Mouse (Mus musculus): ENCODE results near the gene Eef1akmt3. TPM values are rescaled to one million over a fixed set of nuclear protein-coding genes. Genes with fewer than 3 reads are reported as not detected.

Gene Eef1akmt3
- total and polyA plus RNA-seq, 2 experiments: 0.09 TPM; not detected in 1

- Histone ChIP-seq H3K4me3 (ENCODE audit: insufficient read depth, low read depth, low read length) (no peak within 1 kb of the TSS), H3K36me3 (ENCODE audit: control insufficient read depth, insufficient read depth, low read length) (no peaks in the 10 kb centered on the region), H3K79me2 (ENCODE audit: control insufficient read depth, insufficient read depth, low read length) (no peaks in the 10 kb centered on the region), H3K9ac (ENCODE audit: low read depth, low read length) (no peak within 1 kb of the TSS), H3K27me3 (ENCODE audit: control insufficient read depth, insufficient read depth, low read length) (peaks cover 20% of the 10 kb centered on the region), H3K4me1 (ENCODE audit: control insufficient read depth, insufficient read depth, low read length) (no peaks in the 10 kb centered on the region; the same call in 1 of the 2 replicates), H3K27ac (replicated peaks; ENCODE audit: insufficient read depth, low read depth, low read length) (no peak within 1 kb of the TSS)
- TF ChIP-seq CTCF (IDR thresholded peaks at IDR 0.05; ENCODE audit: low read depth, low read length): no peak
- TF ChIP-seq POLR2A (IDR thresholded peaks at IDR 0.05; ENCODE audit: extremely low read depth, insufficient read depth, low read length): no peak
- WGBS: 38% methylated on average over 5 of the region's 5 CpGs
- no peak for DNase-seq (ENCODE audit: extremely low read depth, low read depth, low spot score)
Observed at GRCm38 (mm10) chr10:127047954-127048353, 6.6 kb upstream of the Eef1akmt3 start, which contains the start of gene Cyp27b1. Gene Cyp27b1, plus strand, starts transcription at chr10:127048250.

GRCm38 (mm10) chr10:127043187-127043586, 1.9 kb upstream of the Eef1akmt3 start:
- 93% methylated on average over 6 of the region's 6 CpGs for WGBS
- no peak for TF ChIP-seq CTCF (IDR thresholded peaks at IDR 0.05; ENCODE audit: low read depth, low read length)
- no peak for TF ChIP-seq POLR2A (IDR thresholded peaks at IDR 0.05; ENCODE audit: extremely low read depth, insufficient read depth, low read length)
- Histone ChIP-seq H3K79me2 (ENCODE audit: control insufficient read depth, insufficient read depth, low read length) (no peaks in the 10 kb centered on the region), H3K36me3 (ENCODE audit: control insufficient read depth, insufficient read depth, low read length) (no peaks in the 10 kb centered on the region), H3K27ac (replicated peaks; ENCODE audit: insufficient read depth, low read depth, low read length) (no peak overlapping the region), H3K9ac (ENCODE audit: low read depth, low read length) (no peak overlapping the region), H3K27me3 (ENCODE audit: control insufficient read depth, insufficient read depth, low read length) (peaks cover 4% of the 10 kb centered on the region; the same call in 1 of the 2 replicates), H3K4me3 (ENCODE audit: insufficient read depth, low read depth, low read length) (no peak overlapping the region), H3K4me1 (ENCODE audit: control insufficient read depth, insufficient read depth, low read length) (peaks cover 5% of the 10 kb centered on the region; the same call in 1 of the 2 replicates)
- DNase-seq (ENCODE audit: extremely low read depth, low read depth, low spot score): no peak

GRCm38 (mm10) chr10:127042468-127043115, 1.3 kb upstream of the Eef1akmt3 start:
- H3K9ac ChIP-seq (ENCODE audit: low read depth, low read length): peak overlapping the region; percentile 24; the same call in 1 of the 2 replicates

GRCm38 (mm10) chr10:127041774-127042338, 543 bp upstream of the Eef1akmt3 start:
- DNase-seq (ENCODE audit: extremely low read depth, low read depth, low spot score): peak; percentile 70
- whole genome bisulfite sequencing: under 1% methylated on average over 44 of the region's 44 CpGs
- Histone ChIP-seq H3K4me3 (ENCODE audit: insufficient read depth, low read depth, low read length) (peak overlapping the region; percentile 84), H3K27ac (replicated peaks; ENCODE audit: insufficient read depth, low read depth, low read length) (no peak overlapping the region; the same call in 1 of the 2 replicates), H3K79me2 (ENCODE audit: control insufficient read depth, insufficient read depth, low read length) (no peaks in the 10 kb centered on the region), H3K27me3 (ENCODE audit: control insufficient read depth, insufficient read depth, low read length) (no peaks in the 10 kb centered on the region), H3K4me1 (ENCODE audit: control insufficient read depth, insufficient read depth, low read length) (peaks cover 5% of the 10 kb centered on the region; the same call in 1 of the 2 replicates), H3K9ac (ENCODE audit: low read depth, low read length) (peak overlapping the region; percentile 71), H3K36me3 (ENCODE audit: control insufficient read depth, insufficient read depth, low read length) (no peaks in the 10 kb centered on the region)
- TF ChIP-seq POLR2A (IDR thresholded peaks at IDR 0.05; ENCODE audit: extremely low read depth, insufficient read depth, low read length) (no peak), CTCF (IDR thresholded peaks at IDR 0.05; ENCODE audit: low read depth, low read length) (no peak)

More at GRCm38 (mm10) chr10:127042468-127043115, 1.3 kb upstream of the Eef1akmt3 start:
- H3K27ac ChIP-seq (replicated peaks; ENCODE audit: insufficient read depth, low read depth, low read length): no peak overlapping the region
- no peaks in the 10 kb centered on the region for H3K36me3 ChIP-seq (ENCODE audit: control insufficient read depth, insufficient read depth, low read length)
- H3K4me1 ChIP-seq (ENCODE audit: control insufficient read depth, insufficient read depth, low read length): peaks cover 5% of the 10 kb centered on the region; the same call in 1 of the 2 replicates
- DNase-seq (ENCODE audit: extremely low read depth, low read depth, low spot score): no peak
- no peaks in the 10 kb centered on the region for H3K27me3 ChIP-seq (ENCODE audit: control insufficient read depth, insufficient read depth, low read length)
- H3K79me2 ChIP-seq (ENCODE audit: control insufficient read depth, insufficient read depth, low read length): no peaks in the 10 kb centered on the region
- H3K4me3 ChIP-seq (ENCODE audit: insufficient read depth, low read depth, low read length): peak overlapping the region; percentile 84
- no peak for TF ChIP-seq POLR2A (IDR thresholded peaks at IDR 0.05; ENCODE audit: extremely low read depth, insufficient read depth, low read length)
- TF ChIP-seq CTCF (IDR thresholded peaks at IDR 0.05; ENCODE audit: low read depth, low read length): no peak
- WGBS: 28% methylated on average over 5 of the region's 5 CpGs

GRCm38 (mm10) chr10:127040569-127041214, 621 bp downstream of the Eef1akmt3 start:
- H3K27me3 ChIP-seq (ENCODE audit: control insufficient read depth, insufficient read depth, low read length): no peaks in the 10 kb centered on the region

More at GRCm38 (mm10) chr10:127040569-127041214, 621 bp downstream of the Eef1akmt3 start:
- Histone ChIP-seq H3K4me3 (ENCODE audit: insufficient read depth, low read depth, low read length) (peak overlapping the region; percentile 84), H3K36me3 (ENCODE audit: control insufficient read depth, insufficient read depth, low read length) (no peaks in the 10 kb centered on the region), H3K4me1 (ENCODE audit: control insufficient read depth, insufficient read depth, low read length) (peaks cover 5% of the 10 kb centered on the region; the same call in 1 of the 2 replicates), H3K27ac (replicated peaks; ENCODE audit: insufficient read depth, low read depth, low read length) (no peak overlapping the region), H3K79me2 (ENCODE audit: control insufficient read depth, insufficient read depth, low read length) (no peaks in the 10 kb centered on the region), H3K9ac (ENCODE audit: low read depth, low read length) (peak overlapping the region; percentile 47)
- WGBS: 4% methylated on average over 20 of the region's 20 CpGs
- TF ChIP-seq POLR2A (IDR thresholded peaks at IDR 0.05; ENCODE audit: extremely low read depth, insufficient read depth, low read length) (no peak), CTCF (IDR thresholded peaks at IDR 0.05; ENCODE audit: low read depth, low read length) (no peak)
- DNase-seq (ENCODE audit: extremely low read depth, low read depth, low spot score): no peak
